In the genomic region with DNA sequence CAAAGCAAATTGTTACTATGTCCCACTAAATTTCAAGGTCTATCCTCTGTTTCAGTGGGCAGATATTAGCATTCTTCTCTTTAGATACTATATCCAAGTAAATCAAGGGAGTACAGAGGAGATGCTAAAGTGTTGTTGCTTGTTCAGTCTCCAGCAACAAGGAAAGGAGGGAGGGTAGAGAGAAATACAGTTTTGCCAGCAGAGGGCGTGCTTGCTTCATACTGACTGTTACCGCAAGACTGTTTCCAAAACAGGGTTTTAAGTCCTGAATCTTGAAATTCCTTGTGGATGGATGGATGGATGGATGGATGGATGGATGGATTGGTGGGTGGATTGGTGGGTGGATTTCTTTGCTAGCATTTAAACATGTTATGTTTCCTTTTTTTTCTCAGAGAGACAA, we compare ENCODE assay signal across 10 mouse cellular contexts. TPM values are rescaled to one million over a fixed set of nuclear protein-coding genes. Genes with fewer than 3 reads are reported as not detected.
A peak's percentile ranks its signal among the peaks of the same experiment; 100 is the strongest.
DNase-seq lines count a peak whose midpoint lies in the region; ATAC-seq and TF ChIP-seq lines count a peak whose summit lies in the region.
"Had no signal": no experiment of that assay in that cellular context is flagged by ENCODE, and none has a peak within 500 bp of the region (broad histone marks: within the 10 kb centered on the region; RNA-seq: fewer than 3 reads in every experiment).

No protein-coding gene starts in this region.

- peak; percentile 87 for TF ChIP-seq CTCF in heart, postnatal 0 days (IDR thresholded peaks at IDR 0.05; ENCODE audit: low read depth)
- peak; percentile 79 for TF ChIP-seq CTCF in cortical plate, adult 2 months (IDR thresholded peaks at IDR 0.05; ENCODE audit: extremely low read depth, insufficient read depth, low read length)
- peak; percentile 91 for TF ChIP-seq CTCF in kidney, postnatal 0 days (IDR thresholded peaks at IDR 0.05; ENCODE audit: low read depth)

- no peak overlapping the region for H3K4me2 ChIP-seq in heart, postnatal 0 days (ENCODE audit: low read depth, low read length)
- no peak overlapping the region for H3K4me2 ChIP-seq in heart, embryonic 12.5 days
- H3K4me2 ChIP-seq in kidney, postnatal 0 days (ENCODE audit: low read length): no peak overlapping the region
- H3K4me2 ChIP-seq: embryonic facial prominence, embryonic 13.5 days; limb, embryonic 15.5 days had no signal

- peaks cover 22% of the 10 kb centered on the region for H3K36me3 ChIP-seq in heart, postnatal 0 days (replicated peaks; ENCODE audit: control insufficient read depth, insufficient read depth, low read length)
- H3K36me3 ChIP-seq in heart, embryonic 12.5 days: peaks cover 12% of the 10 kb centered on the region
- 0 out of 2 replicates have a peak, but pooled peaks cover 5% of the 10 kb centered on the region for H3K36me3 ChIP-seq in kidney, postnatal 0 days (ENCODE audit: insufficient read depth, low read length)

- no peaks in the 10 kb centered on the region for H3K9me3 ChIP-seq in heart, postnatal 0 days (replicated peaks; ENCODE audit: control insufficient read depth, low read length)
- H3K9me3 ChIP-seq in heart, embryonic 12.5 days (replicated peaks): no peaks in the 10 kb centered on the region
- no peaks in the 10 kb centered on the region for H3K9me3 ChIP-seq in kidney, postnatal 0 days (replicated peaks; ENCODE audit: low read length)
- H3K9me3 ChIP-seq: embryonic facial prominence, embryonic 13.5 days; limb, embryonic 15.5 days had no signal

- no peak overlapping the region for H3K4me3 ChIP-seq in heart, postnatal 0 days (ENCODE audit: low read depth, low read length)
- no peak overlapping the region for H3K4me3 ChIP-seq in heart, embryonic 12.5 days
- H3K4me3 ChIP-seq in cortical plate, adult 2 months (ENCODE audit: insufficient read depth, low read length): no peak overlapping the region
- H3K4me3 ChIP-seq in kidney, postnatal 0 days (replicated peaks; ENCODE audit: low read depth, low read length): no peak overlapping the region
- H3K4me3 ChIP-seq: embryonic facial prominence, embryonic 13.5 days; limb, embryonic 15.5 days had no signal

- H3K4me1 ChIP-seq in heart, postnatal 0 days (ENCODE audit: control insufficient read depth, insufficient read depth): no peaks in the 10 kb centered on the region
- H3K4me1 ChIP-seq in heart, embryonic 12.5 days (replicated peaks): peaks cover 8% of the 10 kb centered on the region
- H3K4me1 ChIP-seq in cortical plate, adult 2 months (ENCODE audit: control insufficient read depth, insufficient read depth, low read length): no peaks in the 10 kb centered on the region
- H3K4me1 ChIP-seq in kidney, postnatal 0 days (replicated peaks; ENCODE audit: insufficient read depth, low read length): no peaks in the 10 kb centered on the region
- H3K4me1 ChIP-seq: embryonic facial prominence, embryonic 13.5 days; limb, embryonic 15.5 days had no signal

- no peak for DNase-seq in heart, postnatal 0 days (ENCODE audit: low spot score)
- DNase-seq in 416B (ENCODE audit: low read depth): peak; percentile 80
- peak; percentile 24 for DNase-seq in Muller cell, postnatal 12 days (ENCODE audit: inconsistent ontology term)
- DNase-seq in kidney, postnatal 0 days (ENCODE audit: low spot score): peak; percentile 81
- DNase-seq in lung, postnatal 36 days: peak; percentile 73
- DNase-seq in thymus, postnatal 0 days (ENCODE audit: low spot score): peak; percentile 46

- TF ChIP-seq EP300 in heart, postnatal 0 days (IDR thresholded peaks at IDR 0.05; ENCODE audit: low read depth): no peak

- WGBS in heart, postnatal 0 days: 6% methylated on average over 2 of the region's 2 CpGs
- WGBS in heart, embryonic 12.5 days: 5% methylated on average over 2 of the region's 2 CpGs
- WGBS in kidney, postnatal 0 days: 11% methylated on average over 2 of the region's 2 CpGs

- ATAC-seq in heart, postnatal 0 days (ENCODE audit: insufficient read depth, low read depth): no peak
- ATAC-seq in heart, embryonic 12.5 days (ENCODE audit: insufficient number of reproducible peaks, low FRiP score): no peak
- no peak for ATAC-seq in kidney, postnatal 0 days (replicated peaks; ENCODE audit: low FRiP score, low read depth)

- H3K27me3 ChIP-seq in heart, postnatal 0 days (ENCODE audit: control insufficient read depth, insufficient read depth, low read length): no peaks in the 10 kb centered on the region
- no peaks in the 10 kb centered on the region for H3K27me3 ChIP-seq in heart, embryonic 12.5 days (replicated peaks)
- H3K27me3 ChIP-seq in kidney, postnatal 0 days (ENCODE audit: insufficient read depth, low read length): no peaks in the 10 kb centered on the region
- H3K27me3 ChIP-seq: embryonic facial prominence, embryonic 13.5 days; limb, embryonic 15.5 days had no signal

- no peak overlapping the region for H3K9ac ChIP-seq in heart, postnatal 0 days (replicated peaks; ENCODE audit: low read depth, low read length)
- no peak overlapping the region for H3K9ac ChIP-seq in heart, embryonic 12.5 days
- no peak overlapping the region for H3K9ac ChIP-seq in kidney, postnatal 0 days (ENCODE audit: low read depth, low read length)
- H3K9ac ChIP-seq: embryonic facial prominence, embryonic 13.5 days; limb, embryonic 15.5 days had no signal

- no peak overlapping the region for H3K27ac ChIP-seq in heart, postnatal 0 days (ENCODE audit: low read depth)
- H3K27ac ChIP-seq in heart, embryonic 12.5 days (ENCODE audit: poor library complexity, severe bottlenecking): no peak overlapping the region
- H3K27ac ChIP-seq in cortical plate, adult 2 months (ENCODE audit: insufficient read depth, low read length): no peak overlapping the region
- H3K27ac ChIP-seq in kidney, postnatal 0 days: no peak overlapping the region
- H3K27ac ChIP-seq: embryonic facial prominence, embryonic 13.5 days; limb, embryonic 15.5 days had no signal

- TF ChIP-seq POLR2A in cortical plate, adult 2 months (IDR thresholded peaks at IDR 0.05; ENCODE audit: extremely low read depth, insufficient read depth, low read length): no peak

RNA-seq across cellular contexts. Expression of a gene that starts 25.7 kb away (rescaled TPM):
- 6,222 and 7,450 TPM in 2 replicates for total RNA-seq in heart, postnatal 0 days (2014; rRNA removed; ENCODE audit: low replicate concordance)
- polyA plus RNA-seq in heart, postnatal 0 days (2015; fragmentation: Nextera tagmentation; extraction: Ambion mirVana): 6,522 and 6,528 TPM in 2 replicates
- polyA plus RNA-seq in heart, embryonic 12.5 days (2016; fragmentation: Nextera tagmentation; extraction: Ambion mirVana): 1,672 and 1,682 TPM in 2 replicates
- polyA plus RNA-seq in cortical plate, adult 2 months (2012; rRNA removed): 660 and 673 TPM in 2 replicates
- 835 and 864 TPM in 2 replicates for polyA plus RNA-seq in kidney, postnatal 0 days (2015; fragmentation: Nextera tagmentation; extraction: Ambion mirVana)
- 274 and 292 TPM in 2 replicates for polyA plus RNA-seq in thymus, postnatal 0 days (2015; fragmentation: Nextera tagmentation; extraction: Ambion mirVana)

RNA-seq across cellular contexts. Expression of a gene that starts 33.4 kb away (rescaled TPM):
- 14.7 and 28.0 TPM in 2 replicates for total RNA-seq in heart, postnatal 0 days (2014; rRNA removed; ENCODE audit: low replicate concordance)
- 2.4 and 4.0 TPM in 2 replicates for polyA plus RNA-seq in heart, postnatal 0 days (2015; fragmentation: Nextera tagmentation; extraction: Ambion mirVana)
- 5.8 and 6.3 TPM in 2 replicates for polyA plus RNA-seq in heart, embryonic 12.5 days (2016; fragmentation: Nextera tagmentation; extraction: Ambion mirVana)
- polyA plus RNA-seq in cortical plate, adult 2 months (2012; rRNA removed): 26.6 and 28.9 TPM in 2 replicates
- 5.4 and 6.3 TPM in 2 replicates for polyA plus RNA-seq in kidney, postnatal 0 days (2015; fragmentation: Nextera tagmentation; extraction: Ambion mirVana)
- 10.7 and 13.3 TPM in 2 replicates for polyA plus RNA-seq in thymus, postnatal 0 days (2015; fragmentation: Nextera tagmentation; extraction: Ambion mirVana)

RNA-seq across cellular contexts. Expression of a gene that starts 33.8 kb away (rescaled TPM):
- total RNA-seq in heart, postnatal 0 days (2014; rRNA removed; ENCODE audit: low replicate concordance): 13.7 and 14.8 TPM in 2 replicates
- 22.0 and 22.4 TPM in 2 replicates for polyA plus RNA-seq in heart, postnatal 0 days (2015; fragmentation: Nextera tagmentation; extraction: Ambion mirVana)
- 21.4 and 22.6 TPM in 2 replicates for polyA plus RNA-seq in heart, embryonic 12.5 days (2016; fragmentation: Nextera tagmentation; extraction: Ambion mirVana)
- polyA plus RNA-seq in cortical plate, adult 2 months (2012; rRNA removed): 14.8 and 15.3 TPM in 2 replicates
- polyA plus RNA-seq in kidney, postnatal 0 days (2015; fragmentation: Nextera tagmentation; extraction: Ambion mirVana): 34.7 and 37.4 TPM in 2 replicates
- 36.7 and 39.0 TPM in 2 replicates for polyA plus RNA-seq in thymus, postnatal 0 days (2015; fragmentation: Nextera tagmentation; extraction: Ambion mirVana)
